Mouse (Mus musculus): ENCODE measurements around the gene Kctd21.

Kctd21 gene

DNA sequence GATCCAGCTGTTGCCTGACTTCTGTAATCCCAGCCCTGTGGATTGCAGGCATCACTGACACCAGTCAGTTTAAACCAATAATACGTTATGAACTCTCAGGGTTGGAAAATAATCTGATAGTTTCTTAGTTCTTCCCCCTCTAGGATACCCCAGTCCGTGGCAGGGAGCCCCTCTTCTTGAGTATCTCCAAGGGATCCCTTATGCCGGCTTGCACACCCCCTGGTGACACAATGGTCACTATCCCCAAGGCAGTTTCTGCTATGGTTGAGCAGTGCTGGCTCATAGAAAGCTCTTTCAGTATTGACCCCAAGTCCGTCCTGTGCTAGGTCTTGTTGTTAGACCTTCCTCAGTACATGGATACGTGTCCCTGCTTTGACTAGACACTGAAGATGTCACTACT lies 16.7 kb downstream of the Kctd21 start:
- no peak for DNase-seq (ENCODE audit: low spot score)

DNA sequence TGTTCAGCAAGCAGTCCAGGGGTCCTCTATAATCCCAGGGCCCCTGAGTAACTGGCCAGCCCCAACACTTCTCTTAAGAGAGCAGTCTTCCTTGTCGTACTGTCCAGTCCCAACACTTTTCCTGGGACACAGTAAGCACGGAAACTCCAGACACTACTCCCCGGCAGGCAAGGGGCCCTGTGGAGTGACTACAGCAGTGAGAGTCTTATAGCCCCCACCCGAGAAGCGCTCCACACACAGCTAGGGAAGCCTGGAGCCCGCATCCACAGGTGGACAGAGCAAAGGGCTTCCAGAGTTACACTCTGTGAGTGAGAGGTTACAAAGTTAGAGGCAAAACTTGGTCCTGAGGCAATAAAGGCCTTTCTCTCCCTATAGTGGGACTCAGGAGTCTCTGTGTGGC lies 17.3 kb downstream of the Kctd21 start:
- DNase-seq (ENCODE audit: low spot score), result no peak

DNA sequence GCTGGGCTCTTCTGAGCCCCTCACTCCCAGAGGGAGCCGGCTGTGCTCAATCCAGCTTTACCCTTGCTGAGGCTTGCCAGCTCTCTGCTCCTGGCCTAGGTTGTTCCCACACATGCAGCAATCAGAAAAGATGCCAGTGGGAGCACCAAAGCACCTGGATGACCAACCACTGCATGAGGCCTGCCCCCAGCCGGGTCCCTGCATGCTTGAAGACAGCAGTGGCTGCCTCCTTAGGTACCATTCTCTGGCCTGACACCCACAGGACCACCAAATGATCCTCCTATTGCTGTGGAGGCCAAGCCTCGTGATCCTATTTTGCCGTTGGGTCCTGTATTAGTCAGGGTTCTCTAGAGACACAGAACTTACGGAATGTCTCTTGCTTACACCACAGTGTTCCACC lies 18.8 kb downstream of the Kctd21 start:
- no peak for DNase-seq (ENCODE audit: low spot score)

DNA sequence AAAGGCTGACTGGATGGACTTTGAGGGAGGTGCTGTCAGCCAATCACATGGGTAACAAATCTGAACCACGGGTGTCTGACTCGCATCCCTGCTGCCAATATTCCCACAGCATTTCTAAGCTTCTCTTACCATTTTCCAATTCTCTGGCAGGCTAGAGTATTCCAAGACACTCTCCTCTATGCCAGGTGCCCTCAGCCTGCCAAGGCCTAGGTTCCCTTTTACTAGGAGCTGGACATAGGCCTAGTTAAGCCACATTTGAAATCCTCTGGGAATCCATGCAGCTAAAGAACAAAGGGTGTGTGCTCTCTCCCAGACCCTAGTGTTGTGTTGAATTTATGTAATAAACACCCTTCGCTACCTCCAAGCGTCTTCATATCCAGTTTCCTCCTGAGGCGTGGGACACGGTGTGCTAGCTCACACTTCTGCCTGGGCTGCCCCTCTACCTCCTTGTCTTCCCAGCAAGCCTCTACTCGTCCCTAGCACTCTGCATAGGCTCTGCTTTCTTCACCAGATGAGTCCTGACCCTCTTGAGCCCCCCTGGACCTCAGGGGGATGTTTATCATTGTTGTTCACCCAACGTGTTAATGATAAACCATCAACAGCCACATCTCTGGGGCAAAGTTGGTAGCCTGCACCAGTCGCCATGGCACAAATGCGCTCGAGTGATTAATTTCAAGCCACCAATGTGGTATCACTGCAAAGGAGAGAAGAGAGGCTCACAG lies 19.8 kb downstream of the Kctd21 start:
- no peak for DNase-seq (ENCODE audit: low spot score)

DNA sequence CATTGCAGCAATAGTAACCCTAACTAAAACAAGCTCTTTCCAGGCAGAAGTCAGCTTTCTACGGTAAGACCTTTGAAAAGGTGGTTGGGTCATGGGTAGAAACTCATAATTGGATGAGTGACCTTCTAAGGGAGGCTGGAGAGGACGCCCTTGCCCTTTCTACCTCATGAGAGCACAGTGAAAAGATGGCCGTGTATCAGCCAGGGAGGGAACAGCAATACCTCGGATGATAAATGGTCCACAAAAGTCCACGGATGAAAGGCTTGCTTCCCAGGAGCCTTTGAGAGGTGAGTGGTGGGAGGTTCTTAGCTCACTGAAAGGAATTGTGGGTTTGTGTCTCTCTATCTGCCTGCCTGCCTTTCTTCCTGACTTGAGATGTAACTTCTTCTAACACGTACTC lies 21.2 kb downstream of the Kctd21 start:
- no peak for DNase-seq (ENCODE audit: low spot score)

DNA sequence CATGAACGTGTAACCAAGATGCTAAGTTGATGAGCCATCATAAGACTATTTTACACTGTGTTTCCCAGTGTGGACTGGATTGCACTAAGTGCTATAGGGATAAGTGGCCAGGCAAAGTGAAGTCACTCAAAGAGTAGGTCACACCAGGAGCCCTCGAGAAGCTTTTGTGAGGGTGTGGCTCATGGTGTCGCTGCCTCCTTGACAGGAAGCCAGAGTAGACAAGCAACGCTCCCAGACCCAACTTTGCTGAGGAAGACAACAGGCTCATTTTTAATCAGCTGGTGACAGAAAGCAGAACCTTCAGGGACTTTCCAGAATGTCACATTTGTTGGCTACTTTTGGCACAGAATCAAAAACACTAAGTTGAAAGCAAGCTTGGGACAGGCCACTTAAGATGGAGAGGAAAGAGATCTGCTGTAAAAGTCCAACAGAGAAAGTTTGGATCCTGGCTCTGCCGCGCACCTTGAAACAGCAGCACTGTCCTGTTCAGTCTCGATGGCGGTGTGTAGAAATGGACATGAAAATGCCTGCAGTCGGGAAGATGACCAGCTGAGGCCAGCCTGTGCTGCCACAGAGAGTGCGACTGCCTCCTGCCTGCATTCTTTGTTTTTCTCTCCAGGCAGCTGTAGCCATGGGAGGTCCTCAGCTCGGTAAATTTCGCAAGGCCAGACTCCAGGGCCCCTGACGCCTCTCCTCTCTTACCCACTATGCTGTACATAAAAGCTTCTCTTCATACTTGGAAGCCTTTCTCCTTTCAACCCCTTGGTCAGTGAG lies 23.1 kb downstream of the Kctd21 start:
- DNase-seq (ENCODE audit: low spot score), result no peak

DNA sequence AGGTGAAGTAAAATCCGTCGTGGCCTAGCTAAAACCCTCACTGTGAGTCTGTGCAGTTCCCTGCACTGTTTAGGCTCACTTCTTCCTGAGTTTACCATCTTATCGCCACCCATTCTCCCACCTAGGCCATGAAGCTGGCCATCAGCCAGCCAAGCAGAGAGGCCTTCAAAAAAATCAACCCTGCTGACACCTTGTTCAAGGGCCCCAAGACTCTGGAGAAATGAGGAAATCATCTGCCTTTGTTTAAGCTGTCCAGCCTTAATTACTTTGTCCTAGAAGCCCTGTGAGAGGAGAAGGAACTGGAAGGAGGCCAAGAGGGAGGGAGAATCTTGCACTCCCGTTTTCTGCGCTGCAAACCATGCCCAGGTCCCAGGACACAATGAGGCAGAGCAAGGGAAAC lies 24.1 kb downstream of the Kctd21 start:
- no peak for DNase-seq (ENCODE audit: low spot score)

DNA sequence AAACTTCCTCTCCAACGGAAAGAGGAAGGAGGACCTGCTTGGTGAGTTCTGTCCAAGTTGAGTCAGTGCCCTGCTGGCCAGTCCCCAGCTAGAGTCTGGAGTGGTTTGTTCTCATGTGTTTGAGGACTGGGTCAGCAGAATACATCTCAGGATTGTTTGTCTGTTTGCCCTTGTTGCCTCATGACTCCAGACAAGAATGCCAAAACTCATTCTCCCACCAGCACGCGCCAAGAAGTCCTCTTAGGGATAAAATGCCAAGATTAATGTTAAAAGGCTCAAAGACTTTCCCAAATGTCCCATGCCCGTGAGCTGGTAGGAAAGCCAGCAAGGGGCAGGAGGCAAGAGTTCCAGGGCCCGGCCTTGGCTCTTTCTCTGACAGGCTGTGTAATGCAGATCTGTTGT lies 24.7 kb downstream of the Kctd21 start:
- DNase-seq (ENCODE audit: low spot score), result peak; percentile 73

DNA sequence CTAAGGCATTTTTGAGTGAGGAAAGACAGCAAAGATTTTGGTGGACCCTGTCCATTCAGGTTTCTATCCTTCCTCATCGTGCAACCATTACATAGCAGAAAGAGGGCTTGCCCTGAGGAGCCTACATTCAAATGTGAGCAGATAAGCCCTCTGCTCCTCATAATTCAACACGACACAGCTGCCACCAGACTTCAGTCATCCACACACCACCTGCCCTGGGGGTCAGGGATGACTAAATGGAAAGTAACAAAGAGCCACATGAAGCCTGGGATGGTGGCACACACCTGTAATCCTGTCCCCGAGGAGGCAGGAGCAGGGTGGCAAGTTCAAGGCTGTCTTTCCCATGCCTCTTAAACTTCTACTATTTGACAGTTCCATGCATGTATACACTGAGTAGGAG lies 25.7 kb downstream of the Kctd21 start:
- DNase-seq (ENCODE audit: low spot score), result no peak

DNA sequence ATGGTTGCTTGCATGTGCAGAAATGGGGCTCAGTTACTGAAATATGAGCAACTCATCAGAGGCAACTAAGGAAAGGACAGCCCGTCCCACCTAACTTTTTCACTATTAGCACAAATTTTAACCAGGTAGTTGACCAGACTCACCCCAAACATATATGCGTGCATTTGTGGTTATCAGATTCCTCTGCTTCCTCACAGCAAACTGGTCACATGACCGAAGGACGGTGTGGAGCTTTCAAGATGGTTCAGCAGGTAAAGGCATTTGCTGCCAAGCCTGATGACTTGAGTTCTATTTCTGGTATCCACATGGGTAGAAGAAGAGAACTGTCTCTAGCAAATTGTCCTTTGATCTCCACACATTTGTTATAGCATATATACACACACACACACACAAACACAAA lies 26.2 kb downstream of the Kctd21 start:
- no peak for DNase-seq (ENCODE audit: low spot score)

DNA sequence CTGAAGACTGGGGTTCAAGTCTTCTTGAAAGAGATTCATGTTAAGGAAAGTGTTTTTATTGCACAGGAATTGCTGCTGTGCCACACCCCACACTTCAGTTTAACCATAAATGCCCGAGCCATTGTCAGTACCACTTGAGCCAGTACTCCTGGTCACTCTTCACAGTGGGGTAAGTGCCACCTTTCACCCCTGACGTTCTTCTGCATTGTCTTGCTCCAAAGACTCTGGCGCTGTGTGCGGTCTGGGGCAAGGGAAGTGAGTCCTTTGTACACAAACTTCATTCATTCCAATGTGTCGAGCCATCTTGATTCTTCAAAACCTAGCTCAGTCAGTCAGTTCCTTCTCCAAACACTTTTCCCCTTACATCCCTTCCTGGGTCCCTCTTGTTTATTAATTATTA lies 28.0 kb downstream of the Kctd21 start:
- no peak for DNase-seq (ENCODE audit: low spot score)

DNA sequence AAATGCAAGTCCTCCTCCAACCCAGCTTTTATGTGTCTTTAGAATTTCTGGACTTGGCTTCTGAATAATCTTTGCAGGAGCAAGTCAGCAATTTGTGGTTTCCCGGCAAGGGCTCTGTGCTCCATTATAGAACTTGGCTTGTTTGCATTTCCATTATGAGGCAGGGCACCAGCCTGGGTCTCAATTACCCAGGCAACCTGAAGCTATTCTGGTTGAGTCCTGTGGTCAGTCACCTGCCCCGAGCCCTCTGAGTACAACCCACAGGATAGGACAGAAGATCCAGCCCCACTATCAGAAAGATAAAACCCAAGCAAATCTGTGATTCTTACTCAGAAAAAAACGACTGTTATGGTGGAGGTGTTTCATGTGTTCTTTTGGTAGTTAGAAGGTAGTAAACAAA lies 28.8 kb downstream of the Kctd21 start:
- no peak for DNase-seq (ENCODE audit: low spot score)

DNA sequence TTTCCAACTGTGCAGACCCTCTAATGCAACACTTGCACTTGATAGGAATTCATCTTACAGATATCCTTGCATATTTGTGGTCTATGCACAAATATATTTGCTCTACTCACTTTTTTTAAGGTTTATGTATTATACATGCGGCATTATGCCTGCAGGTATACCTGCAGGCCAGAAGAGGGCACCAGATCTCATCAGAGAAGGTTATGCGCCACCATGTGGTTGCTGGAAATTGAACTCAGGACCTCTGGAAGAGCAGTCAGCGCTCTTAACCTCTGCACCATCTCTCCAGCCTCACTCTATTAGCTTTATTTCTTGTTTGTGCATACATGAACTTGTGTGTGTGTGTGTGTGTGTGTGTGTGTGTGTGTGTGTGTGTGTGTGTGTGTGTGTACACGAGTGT lies 29.3 kb downstream of the Kctd21 start:
- peak; percentile 29 for DNase-seq (ENCODE audit: low spot score)

DNA sequence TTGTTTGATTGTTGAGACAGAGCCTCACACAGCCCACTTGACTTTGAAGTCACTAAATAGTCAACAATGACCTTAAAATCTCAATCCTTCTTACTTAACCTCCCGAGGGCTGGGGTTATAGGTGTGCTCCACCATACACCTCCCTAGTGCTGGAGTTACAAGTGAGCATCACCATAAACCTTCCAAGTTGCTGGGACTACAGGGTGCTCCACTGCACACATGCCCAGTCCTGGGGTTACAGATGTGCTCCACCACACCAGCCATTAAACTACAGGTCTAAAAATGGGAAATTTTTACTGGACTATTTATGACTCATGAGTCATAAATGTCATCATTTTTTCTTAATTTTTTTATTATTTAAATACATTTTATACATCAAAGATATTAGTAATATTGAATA lies 33.8 kb downstream of the Kctd21 start:
- no peak for DNase-seq (ENCODE audit: low spot score)

DNA sequence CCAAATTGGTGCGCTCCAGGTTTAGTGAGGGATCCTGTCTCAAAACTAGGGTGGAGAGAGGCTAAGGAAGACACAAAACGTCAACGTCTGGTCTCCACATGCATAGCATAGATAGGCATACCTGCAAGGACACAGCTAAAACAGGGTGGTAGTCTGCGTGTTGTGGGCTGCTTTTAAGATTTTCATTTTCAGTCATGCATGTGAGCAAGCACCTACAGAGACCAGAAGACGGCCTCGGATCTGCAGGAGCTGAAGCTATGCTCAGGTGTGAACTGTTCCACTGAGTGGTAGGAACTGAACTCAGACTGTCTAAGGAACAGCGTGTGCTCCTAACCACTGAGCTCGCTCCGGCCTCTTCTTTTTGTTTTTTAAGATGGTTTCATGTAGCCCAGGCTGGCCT lies 43.0 kb downstream of the Kctd21 start:
- DNase-seq (ENCODE audit: low spot score), result no peak

DNA sequence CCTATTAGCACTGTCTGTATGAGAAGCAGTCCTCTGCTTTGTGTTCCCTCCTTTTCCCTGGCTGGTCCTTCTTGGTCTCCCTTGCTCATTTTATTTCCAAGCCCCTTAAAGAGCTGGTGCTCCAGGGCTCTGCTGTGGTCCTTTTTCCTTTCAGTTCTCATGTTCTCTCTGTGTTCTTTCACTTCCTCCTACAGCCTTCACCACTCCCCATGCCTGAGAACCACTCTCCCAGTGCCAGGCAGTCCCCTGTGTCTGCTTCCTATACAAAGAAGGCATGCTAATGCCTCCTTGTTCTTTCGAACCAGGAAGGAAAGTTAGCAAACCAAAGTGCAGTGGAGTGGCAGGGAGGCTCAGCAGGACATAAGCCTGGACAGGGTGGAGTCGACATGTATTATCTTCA lies 43.8 kb downstream of the Kctd21 start:
- no peak for DNase-seq (ENCODE audit: low spot score)

DNA sequence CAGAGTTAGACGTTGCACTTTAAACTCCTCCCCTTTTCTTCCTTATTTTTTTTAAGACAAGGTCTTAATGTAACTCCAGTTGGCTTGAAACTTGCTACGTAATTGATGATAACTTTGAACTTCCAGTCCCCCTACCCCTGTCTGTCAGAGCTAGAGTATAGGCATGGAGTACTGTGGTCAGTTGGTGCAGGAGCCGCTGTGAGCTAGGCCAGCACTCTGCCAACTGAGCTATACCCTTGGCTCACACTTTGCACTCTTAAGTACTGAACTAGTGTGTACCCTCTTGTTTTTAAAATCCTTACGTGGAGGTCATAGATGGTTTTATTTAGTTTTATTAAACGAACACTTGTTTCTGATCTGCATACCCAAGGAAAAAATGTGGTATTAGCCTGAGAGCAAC lies 47.2 kb downstream of the Kctd21 start:
- no peak for DNase-seq (ENCODE audit: low spot score)

DNA sequence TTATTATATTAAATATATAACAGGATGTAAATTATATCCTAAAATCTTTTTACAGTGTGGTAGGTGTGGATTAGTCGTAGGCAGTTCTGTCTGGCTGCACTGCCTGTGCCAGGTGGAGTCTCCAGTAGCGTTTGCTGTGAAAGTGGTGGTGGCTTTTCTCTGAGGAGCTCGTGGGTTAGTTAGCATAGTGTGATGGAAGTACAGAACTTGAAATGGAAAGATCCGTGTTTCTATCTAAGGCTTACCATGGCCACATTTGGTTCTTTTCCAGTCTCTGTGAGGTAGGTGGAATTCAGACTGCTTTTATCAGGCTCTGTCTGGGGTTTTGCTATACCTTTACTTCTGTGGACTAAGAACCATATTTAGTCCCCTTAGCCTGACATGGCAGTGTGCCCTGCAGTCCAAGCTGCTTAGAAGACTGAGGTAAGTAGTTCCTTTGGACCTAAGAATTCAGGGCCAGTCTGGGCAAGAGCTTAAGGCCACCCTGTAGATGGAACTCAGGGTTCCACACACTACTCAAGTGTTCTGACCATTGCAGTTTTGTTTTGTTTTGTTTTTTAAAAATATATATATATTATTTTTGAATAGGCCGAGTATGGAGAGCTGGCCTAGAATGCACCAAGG lies 48.5 kb downstream of the Kctd21 start:
- no peak for DNase-seq (ENCODE audit: low spot score)

DNA sequence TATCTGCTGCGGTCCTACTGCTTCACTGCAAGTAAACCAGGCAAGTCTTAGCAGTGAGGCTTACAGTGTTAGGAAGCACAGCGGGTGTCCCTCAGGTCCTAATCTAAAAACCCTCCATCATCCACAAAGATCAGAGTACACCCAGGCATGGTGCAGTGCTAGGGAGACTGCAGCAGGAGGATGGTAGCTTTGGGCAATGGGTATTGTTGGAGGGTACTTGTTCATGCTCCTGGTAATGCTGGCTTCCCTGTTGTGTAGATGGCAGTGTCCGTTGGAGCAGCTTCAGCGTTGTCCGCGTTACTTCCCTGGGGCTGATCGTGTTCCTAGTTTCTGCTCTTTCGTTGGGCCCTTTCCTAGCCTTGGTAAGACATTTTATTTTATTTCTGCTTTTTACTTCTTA lies 50.5 kb downstream of the Kctd21 start:
- DNase-seq (ENCODE audit: low spot score), result no peak

DNA sequence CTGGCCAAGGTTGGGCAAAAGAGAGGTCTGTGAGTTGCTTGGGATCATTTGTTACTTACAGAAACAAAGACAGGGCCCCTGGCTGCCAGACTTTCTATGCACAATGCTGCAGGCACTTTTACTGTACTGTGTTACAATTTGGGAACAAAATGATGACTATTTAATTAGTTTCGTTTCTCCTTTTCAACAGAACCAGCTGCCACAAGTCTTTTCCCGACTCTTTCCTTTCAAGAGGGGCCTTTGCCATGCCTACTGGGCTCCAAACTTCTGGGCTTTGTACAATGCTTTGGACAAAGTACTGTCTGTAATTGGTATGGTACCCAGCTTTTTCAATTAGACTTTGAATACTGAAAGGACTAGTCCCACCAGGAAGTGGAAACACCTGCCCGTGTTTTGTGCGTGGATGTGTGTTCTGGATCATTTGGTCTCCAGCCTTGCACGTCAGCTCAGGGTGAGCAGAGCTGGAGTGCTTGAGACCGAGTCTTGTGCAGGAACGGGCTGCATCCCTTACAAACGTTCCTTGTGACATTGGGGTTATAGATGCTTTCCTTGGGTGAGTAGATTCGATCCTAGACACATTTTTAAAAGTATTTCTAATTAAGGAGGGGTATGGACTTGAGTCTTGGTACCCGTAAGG lies 51.5 kb downstream of the Kctd21 start:
- DNase-seq (ENCODE audit: low spot score), result no peak

DNA sequence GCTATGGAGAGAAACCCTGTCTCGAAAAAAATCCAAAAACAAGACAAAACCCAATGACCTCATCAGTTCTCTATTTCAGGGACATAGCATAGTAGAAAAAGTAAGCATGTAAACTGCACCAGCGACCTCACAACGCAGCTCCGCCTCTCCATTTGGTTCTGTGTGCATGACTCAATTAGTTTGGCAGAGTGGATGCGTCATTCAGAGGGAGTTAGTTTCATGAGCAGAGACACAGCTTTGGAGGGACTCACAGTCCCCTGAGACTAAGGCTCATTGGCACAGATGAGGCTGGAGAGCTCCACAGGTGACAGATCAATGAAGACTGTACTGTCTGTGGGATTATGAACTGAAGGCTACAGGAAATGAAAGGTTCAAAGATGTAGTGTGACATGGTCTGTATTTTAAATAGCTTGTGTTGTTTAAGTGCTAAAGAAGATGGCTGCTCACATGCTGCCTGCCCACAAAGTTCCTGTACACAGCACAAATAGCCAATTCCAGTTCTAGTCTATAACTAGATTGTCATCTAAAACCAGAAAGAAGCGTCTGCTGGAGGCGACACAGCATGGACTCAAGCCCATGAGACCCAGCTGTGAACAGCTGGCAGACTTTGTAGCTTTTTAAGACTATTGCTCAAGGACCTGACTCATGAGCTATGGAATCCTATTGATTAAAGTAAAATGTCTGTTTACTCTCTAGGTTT lies 54.1 kb downstream of the Kctd21 start:
- DNase-seq (ENCODE audit: low spot score), result peak; percentile 36

DNA sequence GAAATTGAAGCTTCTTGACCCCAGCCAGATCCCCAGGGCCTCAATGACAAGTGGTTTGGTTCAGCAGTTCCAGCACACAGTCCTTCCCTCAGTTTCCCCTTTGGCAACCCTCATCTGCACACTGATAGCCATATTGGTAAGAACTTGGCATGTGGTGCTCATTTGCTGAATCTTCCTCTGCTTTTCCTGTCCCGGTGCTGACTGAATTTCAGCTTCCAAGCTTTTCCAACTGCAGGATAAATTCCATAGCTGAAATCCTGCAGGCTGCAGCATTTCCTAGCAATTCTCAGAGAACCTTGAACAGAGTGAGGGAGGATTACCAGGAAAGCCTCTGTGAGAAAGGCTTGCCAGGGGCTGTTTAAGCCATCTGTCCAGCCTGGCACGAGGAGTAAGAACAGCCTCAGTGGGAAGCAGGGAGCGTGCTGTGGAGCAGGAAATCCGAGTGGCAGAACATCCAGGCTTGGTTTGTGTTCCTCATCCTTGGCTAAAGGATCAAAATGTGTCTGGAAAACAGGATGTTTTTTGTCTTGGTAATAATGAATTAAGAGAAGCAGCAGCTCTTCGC lies 54.8 kb downstream of the Kctd21 start:
- DNase-seq (ENCODE audit: low spot score), result peak; percentile 33
